Mouse (Mus musculus) stomach, postnatal 0 days (tissue): ENCODE data around the gene Tgfb1i1. TPM values are rescaled to one million over a fixed set of nuclear protein-coding genes. Genes with fewer than 3 reads are reported as not detected.

Experiments used
- ATAC-seq: fragments of 200-750 bp; cut with Nextera tagmentation; 2 replicates; pipeline ENCODE4 v1.8.0; 2017; ENCODE audit not compliant: low FRiP score, low TSS enrichment
- DNase-seq: peaks from one replicate; pipeline ENCODE4 v3.0.0-alpha.2; 2016; ENCODE audit warnings: low spot score
- H3K27ac ChIP-seq: fragments of 300-500 bp; sonication (generic); replicated peaks from 2 replicates; pipeline ENCODE4 v1.5.1; 2014; ENCODE audit warnings: mild to moderate bottlenecking, control low read depth
- H3K27me3 ChIP-seq: fragments of 300-500 bp; sonication (generic); 2 replicates; pipeline ENCODE4 v1.6.1; 2014; ENCODE audit warnings: low read length; ENCODE audit not compliant: control insufficient read depth, insufficient read depth
- H3K36me3 ChIP-seq: fragments of 300-500 bp; sonication (generic); 2 replicates; pipeline ENCODE4 v1.6.1; 2014; ENCODE audit warnings: low read length, mixed read lengths; ENCODE audit not compliant: control insufficient read depth, insufficient read depth
- H3K4me1 ChIP-seq: fragments of 300-500 bp; sonication (generic); replicated peaks from 2 replicates; pipeline ENCODE4 v1.6.1; 2014; ENCODE audit warnings: antibody characterized with exemption; ENCODE audit not compliant: control insufficient read depth, insufficient read depth
- H3K4me2 ChIP-seq: fragments of 300-500 bp; sonication (generic); replicated peaks from 2 replicates; pipeline ENCODE4 v1.6.1; 2014; ENCODE audit warnings: low read depth, mild to moderate bottlenecking, control low read depth, moderate library complexity
- H3K4me3 ChIP-seq: fragments of 300-500 bp; sonication (generic); 2 replicates; pipeline ENCODE4 v1.5.1; 2014; ENCODE audit warnings: low read depth, low read length, control low read depth
- H3K9ac ChIP-seq: fragments of 300-500 bp; sonication (generic); 2 replicates; pipeline ENCODE4 v1.6.1; 2014; ENCODE audit warnings: mild to moderate bottlenecking, low read length, control low read depth, mixed read lengths
- H3K9me3 ChIP-seq: fragments of 300-500 bp; sonication (generic); 2 replicates; pipeline ENCODE4 v1.6.1; 2016; ENCODE audit warnings: low read length; ENCODE audit not compliant: control insufficient read depth
- CTCF ChIP-seq: IDR thresholded peaks from 2 replicates; pipeline ENCODE4 v1.5.1; 2016; ENCODE audit warnings: antibody characterized with exemption, low read depth, mild to moderate bottlenecking, moderate library complexity
- EP300 ChIP-seq: optimal IDR thresholded peaks from 2 replicates; pipeline ENCODE3; 2016; ENCODE audit warnings: antibody characterized with exemption
- WGBS: fragments of 180-500 bp; shearing (Covaris S2); extraction: QIAGEN DNeasy Blood & Tissue Kit; methylation state at CpG from one replicate; pipeline ENCODE4 v1.1.7; 2014; 5-methylcytosine and 5-hydroxymethylcytosine counted together
- polyA plus RNA-seq: library from polyadenylated mRNA; unstranded; fragments of >200 nt; fragmentation: Nextera tagmentation; extraction: Ambion mirVana; gene quantifications from 2 replicates; pipeline ENCODE4 v1.2.1, GENCODE M21; 2015

Gene Tgfb1i1
- polyA plus RNA-seq, 1 experiment from 2014 or later = 167 TPM

- peak; percentile 31 for DNase-seq
- peak overlapping the region; percentile 88 for H3K27ac ChIP-seq
Observed at GRCm38 (mm10) chr7:128238991-128239390, 7.6 kb upstream of the Tgfb1i1 start.

GRCm38 (mm10) chr7:128240131-128240784, 6.4 kb upstream of the Tgfb1i1 start:
- no peaks in the 10 kb centered on the region; the same call in 1 of the 2 replicates for H3K4me1 ChIP-seq
- H3K36me3 ChIP-seq = peaks cover 35% of the 10 kb centered on the region
- no peaks in the 10 kb centered on the region for H3K27me3 ChIP-seq
- WGBS = 92% methylated on average over 27 of the region's 27 CpGs
- no peak for DNase-seq
- no peak overlapping the region for H3K4me3 ChIP-seq
- no peak overlapping the region for H3K27ac ChIP-seq
- no peak for ATAC-seq
- H3K4me2 ChIP-seq = no peak overlapping the region
- peak overlapping the region; percentile 27; the same call in 1 of the 2 replicates for H3K9ac ChIP-seq
- TF ChIP-seq EP300 (no peak), CTCF (no peak)
- H3K9me3 ChIP-seq = no peaks in the 10 kb centered on the region

More at GRCm38 (mm10) chr7:128238991-128239390, 7.6 kb upstream of the Tgfb1i1 start:
- peak; percentile 74 for TF ChIP-seq CTCF
- no peak for TF ChIP-seq EP300
- ATAC-seq = no peak
- WGBS = 20% methylated on average over 4 of the region's 4 CpGs
- Histone ChIP-seq H3K36me3 (peaks cover 26% of the 10 kb centered on the region), H3K27me3 (no peaks in the 10 kb centered on the region), H3K4me1 (no peaks in the 10 kb centered on the region; the same call in 1 of the 2 replicates), H3K4me2 (peak overlapping the region; percentile 58), H3K9ac (no peak overlapping the region), H3K4me3 (peak overlapping the region; percentile 71), H3K9me3 (no peaks in the 10 kb centered on the region)

- ATAC-seq = no peak
Observed at GRCm38 (mm10) chr7:128242331-128242730, 4.3 kb upstream of the Tgfb1i1 start.

GRCm38 (mm10) chr7:128243921-128244320, 2.7 kb upstream of the Tgfb1i1 start:
- Histone ChIP-seq H3K9ac (no peak overlapping the region), H3K36me3 (peaks cover 33% of the 10 kb centered on the region), H3K27me3 (no peaks in the 10 kb centered on the region), H3K4me1 (peaks cover 6% of the 10 kb centered on the region; the same call in 1 of the 2 replicates), H3K4me2 (no peak overlapping the region), H3K27ac (no peak overlapping the region), H3K9me3 (no peaks in the 10 kb centered on the region), H3K4me3 (no peak overlapping the region)
- WGBS = 70% methylated on average over 10 of the region's 10 CpGs
- TF ChIP-seq EP300 (no peak), CTCF (no peak)
- no peak for DNase-seq
- ATAC-seq = no peak

More at GRCm38 (mm10) chr7:128242331-128242730, 4.3 kb upstream of the Tgfb1i1 start:
- H3K4me1 ChIP-seq = peaks cover 6% of the 10 kb centered on the region; the same call in 1 of the 2 replicates
- no peak overlapping the region for H3K27ac ChIP-seq
- 95% methylated on average over 16 of the region's 16 CpGs for WGBS
- H3K36me3 ChIP-seq = peaks cover 33% of the 10 kb centered on the region
- no peak overlapping the region for H3K4me2 ChIP-seq
- DNase-seq = no peak
- H3K9me3 ChIP-seq = no peaks in the 10 kb centered on the region
- H3K9ac ChIP-seq = no peak overlapping the region
- H3K27me3 ChIP-seq = no peaks in the 10 kb centered on the region
- H3K4me3 ChIP-seq = no peak overlapping the region
- no peak for TF ChIP-seq EP300

GRCm38 (mm10) chr7:128244410-128245025, 2.1 kb upstream of the Tgfb1i1 start:
- Histone ChIP-seq H3K27ac (no peak overlapping the region), H3K4me1 (peaks cover 6% of the 10 kb centered on the region; the same call in 1 of the 2 replicates), H3K9me3 (no peaks in the 10 kb centered on the region), H3K4me3 (no peak overlapping the region), H3K27me3 (no peaks in the 10 kb centered on the region), H3K4me2 (no peak overlapping the region), H3K36me3 (peaks cover 33% of the 10 kb centered on the region), H3K9ac (no peak overlapping the region)
- TF ChIP-seq EP300 = no peak
- WGBS = 91% methylated on average over 18 of the region's 18 CpGs
- no peak for ATAC-seq
- no peak for DNase-seq

- 87% methylated on average over 4 of the region's 4 CpGs for WGBS
- no peak for DNase-seq
- Histone ChIP-seq H3K36me3 (peaks cover 24% of the 10 kb centered on the region), H3K27ac (peak overlapping the region; percentile 93), H3K4me3 (no peak overlapping the region), H3K4me2 (no peak overlapping the region; the same call in 1 of the 2 replicates), H3K9ac (no peak overlapping the region; the same call in 1 of the 2 replicates), H3K4me1 (peaks cover 6% of the 10 kb centered on the region; the same call in 1 of the 2 replicates), H3K27me3 (no peaks in the 10 kb centered on the region), H3K9me3 (no peaks in the 10 kb centered on the region)
- TF ChIP-seq CTCF (no peak), EP300 (no peak)
- ATAC-seq = no peak
Observed at GRCm38 (mm10) chr7:128245547-128245946, 1.1 kb upstream of the Tgfb1i1 start.
